Mouse (Mus musculus): ENCODE data around the gene Pdgfa.

DNA sequence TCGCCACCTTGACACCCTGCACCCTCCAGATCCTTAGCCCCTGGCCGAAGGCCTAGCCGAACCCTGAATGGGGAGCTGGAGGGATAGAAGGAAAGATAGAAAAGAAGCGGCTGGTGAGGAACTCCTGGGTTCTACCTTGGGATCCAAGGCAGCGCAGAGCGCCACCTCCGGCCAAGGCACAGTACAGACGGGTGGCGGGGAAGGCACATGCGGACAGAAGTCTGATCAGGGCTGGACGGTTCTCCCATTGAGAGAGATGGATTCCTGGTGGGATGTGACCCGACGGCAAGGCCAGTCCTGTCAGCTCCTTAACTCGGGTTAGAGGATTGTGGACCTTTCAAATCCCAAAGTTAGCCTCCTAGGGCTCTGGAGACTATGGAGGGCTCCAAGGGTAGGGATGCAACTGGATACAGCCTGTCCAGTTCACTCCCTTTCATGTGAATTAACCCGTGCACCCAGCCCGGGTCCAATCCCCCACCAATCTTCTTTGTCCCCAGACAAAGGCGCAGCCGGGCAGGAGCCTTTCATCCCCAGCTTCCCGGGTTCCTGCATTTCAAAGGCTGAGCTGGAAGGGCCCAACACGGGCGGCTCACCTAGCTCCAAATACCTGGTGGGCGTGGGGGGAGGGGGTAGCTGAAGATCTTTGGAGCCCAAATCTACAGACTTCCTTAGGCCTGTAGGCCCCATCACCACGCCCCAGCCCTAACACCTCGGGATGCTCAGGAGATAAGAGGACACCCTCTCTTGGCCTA, 672 bp downstream of the Pdgfa start:
- TF ChIP-seq CTCF (IDR thresholded peaks at IDR 0.05; ENCODE audit: low read depth, low read length) = no peak
- TF ChIP-seq TAL1 (conservative IDR thresholded peaks at IDR 0.05; ENCODE audit: low read depth, low read length) = no peak
- TF ChIP-seq GATA1 (IDR thresholded peaks at IDR 0.05; ENCODE audit: borderline replicate concordance, low read length) = no peak
- TF ChIP-seq POLR2AphosphoS5 (IDR thresholded peaks at IDR 0.05; ENCODE audit: insufficient replicate concordance, low read depth, low read length) = no peak
- TF ChIP-seq GATA2 (IDR thresholded peaks at IDR 0.05; ENCODE audit: borderline replicate concordance, low read depth, low read length) = no peak

Measured in G1E (cell line).